Mouse (Mus musculus): ENCODE measurements around the gene Sacs. TPM values are rescaled to one million over a fixed set of nuclear protein-coding genes. Genes with fewer than 3 reads are reported as not detected.

Gene Sacs
- polyA plus RNA-seq, 1 experiment from 2014 or later = 2.4 TPM

DNA sequence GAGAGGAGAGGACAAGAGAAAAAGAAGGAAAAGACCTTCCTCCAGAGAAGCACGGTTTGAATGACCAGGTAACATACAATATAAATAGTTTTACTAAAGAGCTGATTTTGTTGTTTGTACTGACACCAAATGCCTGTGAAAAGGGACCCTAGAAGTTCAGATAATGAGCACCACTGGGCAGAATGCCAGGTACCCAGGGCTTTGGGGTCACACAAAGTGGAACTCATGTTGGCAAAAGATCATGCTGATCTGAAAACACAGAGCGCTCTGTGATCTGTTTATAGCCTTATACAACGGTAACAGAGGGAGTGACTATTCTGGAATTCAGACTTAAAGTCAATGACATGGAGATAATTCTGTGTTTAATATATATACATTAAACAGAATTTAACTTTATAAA, 108.2 kb downstream of the Sacs start:
- no peak for ATAC-seq (ENCODE audit: insufficient read depth, low FRiP score, low read depth)
- H3K36me3 ChIP-seq = no peaks in the 10 kb centered on the region
- no peak overlapping the region for H3K4me2 ChIP-seq
- no peak overlapping the region for H3K27ac ChIP-seq
- H3K9me3 ChIP-seq = no peaks in the 10 kb centered on the region
- H3K9ac ChIP-seq = no peak overlapping the region
- H3K4me3 ChIP-seq (replicated peaks) = no peak overlapping the region
- 75% methylated on average over 3 of the region's 3 CpGs for whole genome bisulfite sequencing
- H3K4me1 ChIP-seq = no peaks in the 10 kb centered on the region
- H3K27me3 ChIP-seq (replicated peaks) = no peaks in the 10 kb centered on the region

DNA sequence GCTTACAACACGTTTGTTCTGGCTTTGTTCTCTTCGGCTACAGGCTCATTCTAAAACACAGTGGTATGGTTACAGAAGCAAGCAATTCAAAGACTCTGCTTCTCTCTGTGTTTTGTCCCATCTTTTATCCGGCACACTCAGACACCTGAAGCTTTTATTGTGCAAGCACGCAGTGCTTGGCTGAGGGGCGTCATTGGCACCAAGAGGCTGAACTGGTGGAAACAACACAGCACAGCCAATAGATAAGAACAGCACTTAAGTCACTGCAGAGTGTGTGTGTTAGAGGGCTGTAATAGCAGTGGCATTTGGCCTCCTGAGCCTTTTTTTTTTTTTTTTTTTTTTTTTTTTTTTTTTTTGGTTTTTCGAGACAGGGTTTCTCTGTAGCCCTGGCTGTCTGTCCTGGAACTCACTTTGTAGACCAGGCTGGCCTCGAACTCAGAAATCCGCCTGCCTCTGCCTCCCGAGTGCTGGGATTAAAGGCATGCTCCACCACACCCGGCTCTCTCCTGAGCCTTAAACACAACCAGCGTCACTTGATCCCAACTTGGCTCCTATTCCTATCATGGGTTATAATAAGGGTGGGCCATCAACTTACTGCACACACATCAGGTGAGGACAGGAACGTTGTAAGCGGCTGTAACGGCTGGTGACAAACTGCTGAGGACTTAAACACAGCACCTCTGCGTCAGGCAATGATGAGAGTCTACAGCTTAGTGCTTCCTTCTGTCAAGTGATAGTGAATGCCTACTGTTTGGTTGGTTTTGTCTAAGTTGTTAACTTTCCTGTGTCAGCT, 114.5 kb downstream of the Sacs start:
- Histone ChIP-seq H3K36me3 (no peaks in the 10 kb centered on the region), H3K27ac (no peak overlapping the region), H3K9me3 (no peaks in the 10 kb centered on the region), H3K4me2 (no peak overlapping the region), H3K27me3 (replicated peaks) (no peaks in the 10 kb centered on the region), H3K9ac (no peak overlapping the region), H3K4me1 (no peaks in the 10 kb centered on the region), H3K4me3 (replicated peaks) (no peak overlapping the region)
- 88% methylated on average over 15 of the region's 15 CpGs for WGBS
- no peak for ATAC-seq (ENCODE audit: insufficient read depth, low FRiP score, low read depth)

DNA sequence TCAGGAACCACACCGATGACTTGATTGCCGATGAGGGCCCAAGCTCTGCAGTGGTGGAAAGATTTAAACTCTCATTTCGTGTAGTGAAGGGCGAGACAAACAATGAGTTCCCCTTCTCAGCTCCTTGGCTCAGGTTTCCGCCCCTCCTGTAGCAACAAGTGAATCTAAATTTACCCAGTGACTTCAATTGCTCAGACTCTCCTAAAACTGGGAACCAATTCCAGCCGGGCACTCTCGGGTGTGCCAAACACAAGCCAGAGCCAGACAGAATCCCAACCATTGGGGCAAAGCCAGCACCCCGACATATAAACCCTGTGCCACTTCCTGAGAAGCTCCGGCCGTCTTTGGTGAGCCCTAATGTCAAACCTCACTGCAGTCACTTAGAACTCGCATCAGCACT, 120.1 kb downstream of the Sacs start, which contains the start of gene Sgcg:
Gene Sgcg (minus strand): TSS at position 139 of the 400 bp plus-strand sequence.
- no peak for ATAC-seq (ENCODE audit: insufficient read depth, low FRiP score, low read depth)
- H3K9me3 ChIP-seq = no peaks in the 10 kb centered on the region
- H3K27me3 ChIP-seq (replicated peaks) = no peaks in the 10 kb centered on the region
- no peak within 1 kb of the TSS for H3K27ac ChIP-seq
- H3K4me3 ChIP-seq (replicated peaks) = no peak within 1 kb of the TSS
- H3K4me2 ChIP-seq = no peak within 1 kb of the TSS
- no peaks in the 10 kb centered on the region for H3K36me3 ChIP-seq
- 51% methylated on average over 11 of the region's 11 CpGs for WGBS
- H3K4me1 ChIP-seq = no peaks in the 10 kb centered on the region
- no peak within 1 kb of the TSS for H3K9ac ChIP-seq

DNA sequence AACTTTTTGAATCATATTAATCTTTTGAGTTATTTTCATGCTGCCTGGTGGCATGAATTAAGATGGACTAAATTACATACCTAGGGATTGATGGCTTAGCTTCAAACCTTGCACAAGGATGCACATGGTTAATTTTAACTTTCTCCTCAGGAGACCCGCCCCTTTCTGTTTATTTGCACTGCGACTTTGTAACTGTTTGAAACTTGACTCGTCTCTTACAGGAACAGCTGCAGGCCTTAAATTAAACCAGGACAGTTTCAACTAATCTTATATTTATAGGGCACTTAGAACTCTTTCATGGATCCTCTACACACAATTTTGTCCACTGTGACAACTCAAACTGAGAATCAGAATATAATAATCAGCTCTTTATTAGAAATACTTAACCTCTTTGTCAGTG, 120.8 kb downstream of the Sacs start:
- ATAC-seq (ENCODE audit: insufficient read depth, low FRiP score, low read depth) = no peak

DNA sequence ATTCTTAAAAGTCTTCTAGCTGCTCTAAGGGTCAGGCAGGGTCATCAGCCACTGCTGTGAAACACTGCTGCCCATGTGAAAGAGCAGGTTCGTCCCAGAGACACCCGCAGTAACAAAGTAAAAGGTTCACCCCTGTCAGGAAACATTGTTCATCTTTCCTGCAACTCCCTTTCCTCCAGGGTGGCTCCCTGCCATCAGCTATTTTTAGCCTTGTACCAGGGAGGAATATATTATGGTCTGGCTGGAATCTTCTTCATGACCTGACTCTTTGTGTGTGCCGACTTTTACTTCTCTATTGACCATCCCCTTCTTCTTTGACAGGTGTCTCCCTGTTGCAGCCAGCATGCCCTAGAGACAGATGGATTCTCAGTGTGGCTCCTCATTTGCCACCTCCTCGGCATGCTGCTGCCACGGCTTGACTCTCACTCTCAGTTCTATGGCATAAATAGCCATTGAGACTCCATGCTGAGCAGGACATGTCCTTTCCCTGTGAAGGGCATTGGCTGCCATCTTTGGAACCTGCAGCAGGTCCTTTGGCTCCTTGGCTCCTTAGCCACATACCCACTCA, 129.7 kb downstream of the Sacs start:
- 60% methylated on average over 5 of the region's 5 CpGs for WGBS
- ATAC-seq (ENCODE audit: insufficient read depth, low FRiP score, low read depth) = no peak

More for the DNA sequence above, 120.8 kb downstream of the Sacs start:
- Histone ChIP-seq H3K4me2 (no peak overlapping the region), H3K4me1 (no peaks in the 10 kb centered on the region), H3K27me3 (replicated peaks) (no peaks in the 10 kb centered on the region), H3K4me3 (replicated peaks) (no peak overlapping the region), H3K36me3 (no peaks in the 10 kb centered on the region), H3K9me3 (no peaks in the 10 kb centered on the region), H3K27ac (no peak overlapping the region), H3K9ac (no peak overlapping the region)
- 21% methylated on average over 3 of the region's 3 CpGs for WGBS

DNA sequence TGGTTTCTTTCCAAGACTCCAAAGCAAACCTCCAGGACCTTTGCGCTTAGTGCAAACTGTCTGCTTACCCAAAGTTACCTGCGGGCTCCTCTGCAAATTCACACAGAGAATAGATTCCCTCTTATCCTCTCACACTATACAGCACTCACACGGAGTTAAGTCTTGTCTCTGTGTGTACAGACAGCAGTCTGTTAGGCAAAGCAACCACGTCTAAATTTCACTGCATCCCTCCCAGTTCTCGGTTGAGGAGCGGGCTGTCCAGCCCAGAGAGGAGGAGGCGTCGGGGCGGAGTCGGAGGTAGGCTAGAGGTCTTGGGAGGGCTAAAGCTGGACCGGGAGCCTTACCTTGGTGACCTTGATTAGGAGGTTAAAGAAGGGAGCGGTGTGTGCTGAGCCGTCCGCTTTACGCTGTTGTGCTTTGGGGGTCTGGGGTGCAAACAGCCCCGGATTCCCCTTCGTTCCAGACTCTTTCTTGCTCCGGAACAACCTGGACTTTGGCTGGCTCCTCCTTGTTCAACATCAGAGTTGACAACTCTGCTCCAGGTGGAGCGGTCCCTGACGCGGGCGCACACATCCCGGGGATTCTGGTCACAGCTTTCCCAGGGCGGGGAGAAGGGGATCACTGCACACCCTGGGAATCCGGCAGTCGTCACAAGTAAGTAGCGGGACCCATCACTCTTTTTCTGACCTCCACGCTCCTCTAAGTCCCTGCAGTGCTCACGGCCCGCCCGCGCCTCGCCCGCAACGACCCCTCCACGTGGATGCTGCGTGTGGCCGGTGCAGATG, 136.3 kb downstream of the Sacs start:
- Histone ChIP-seq H3K9me3 (no peaks in the 10 kb centered on the region), H3K36me3 (no peaks in the 10 kb centered on the region), H3K4me1 (peaks cover 14% of the 10 kb centered on the region; the same call in 1 of the 2 replicates), H3K27ac (no peak overlapping the region), H3K4me3 (replicated peaks) (peak overlapping the region; percentile 19), H3K27me3 (replicated peaks) (peaks cover 17% of the 10 kb centered on the region), H3K9ac (no peak overlapping the region), H3K4me2 (peak overlapping the region; percentile 48)
- WGBS = 5% methylated on average over 38 of the region's 38 CpGs
- ATAC-seq (ENCODE audit: insufficient read depth, low FRiP score, low read depth) = no peak

More for the DNA sequence above, 129.7 kb downstream of the Sacs start:
- no peak overlapping the region for H3K4me2 ChIP-seq
- H3K9ac ChIP-seq = no peak overlapping the region
- H3K9me3 ChIP-seq = no peaks in the 10 kb centered on the region
- no peak overlapping the region for H3K27ac ChIP-seq
- H3K4me3 ChIP-seq (replicated peaks) = no peak overlapping the region
- H3K36me3 ChIP-seq = no peaks in the 10 kb centered on the region
- no peaks in the 10 kb centered on the region for H3K27me3 ChIP-seq (replicated peaks)
- no peaks in the 10 kb centered on the region for H3K4me1 ChIP-seq

DNA sequence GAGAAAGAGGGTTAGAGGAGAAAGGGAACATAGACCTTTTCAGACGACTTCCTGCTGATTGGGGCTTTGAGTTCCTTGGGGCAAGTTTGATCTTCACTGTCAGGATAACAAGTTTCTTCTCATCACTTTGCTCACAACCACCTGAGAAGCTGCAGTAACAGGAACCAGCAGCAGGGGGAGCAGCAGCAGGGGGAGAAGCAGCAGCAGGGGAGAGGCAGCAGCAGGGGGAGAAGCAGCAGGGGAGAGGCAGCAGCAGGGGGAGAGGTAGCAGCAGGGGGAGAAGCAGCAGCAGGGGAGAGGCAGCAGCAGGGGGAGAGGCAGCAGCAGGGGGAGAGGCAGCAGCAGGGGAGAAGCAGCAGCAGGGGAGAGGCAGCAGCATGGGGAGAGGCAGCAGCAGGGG, 139.0 kb downstream of the Sacs start:
- no peaks in the 10 kb centered on the region for H3K9me3 ChIP-seq
- H3K27ac ChIP-seq = no peak overlapping the region
- no peak for ATAC-seq (ENCODE audit: insufficient read depth, low FRiP score, low read depth)
- peaks cover 14% of the 10 kb centered on the region; the same call in 1 of the 2 replicates for H3K4me1 ChIP-seq
- H3K36me3 ChIP-seq = no peaks in the 10 kb centered on the region
- peaks cover 17% of the 10 kb centered on the region for H3K27me3 ChIP-seq (replicated peaks)
- H3K4me2 ChIP-seq = no peak overlapping the region
- H3K9ac ChIP-seq = no peak overlapping the region
- H3K4me3 ChIP-seq (replicated peaks) = no peak overlapping the region
- 43% methylated on average over 1 of the region's 1 CpGs for whole genome bisulfite sequencing

DNA sequence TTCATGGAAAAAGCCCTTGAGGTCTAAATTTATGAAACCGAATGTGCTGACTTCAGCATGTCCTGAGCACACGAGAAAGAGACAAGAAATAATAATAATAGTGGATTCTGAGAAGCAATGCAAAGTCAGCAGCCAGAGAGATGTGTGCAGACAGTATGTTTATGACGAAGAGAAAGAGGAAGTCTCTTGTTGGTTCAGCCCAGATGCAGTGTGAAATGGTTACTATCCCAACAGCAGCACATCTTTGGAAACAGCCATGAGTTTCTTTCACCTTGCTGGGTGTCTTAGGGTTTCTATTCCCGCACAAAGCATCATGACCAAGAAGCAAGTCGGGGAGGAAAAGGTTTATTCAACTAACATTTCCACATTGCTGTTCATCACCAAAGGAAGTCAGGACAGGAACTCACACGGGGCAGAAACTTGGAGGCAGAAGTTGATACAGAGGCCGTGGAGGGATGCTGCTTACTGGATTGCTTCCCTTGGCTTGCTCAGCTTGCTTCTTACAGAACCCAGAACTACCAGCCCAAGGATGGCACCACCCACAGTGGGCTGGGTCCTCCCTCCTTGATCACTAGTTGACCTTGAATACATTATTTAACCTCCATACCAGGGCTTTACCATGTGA, 140.5 kb downstream of the Sacs start:
- ATAC-seq (ENCODE audit: insufficient read depth, low FRiP score, low read depth) = no peak
- Histone ChIP-seq H3K9me3 (no peaks in the 10 kb centered on the region), H3K36me3 (no peaks in the 10 kb centered on the region), H3K4me1 (peaks cover 14% of the 10 kb centered on the region; the same call in 1 of the 2 replicates), H3K9ac (no peak overlapping the region), H3K27me3 (replicated peaks) (peaks cover 17% of the 10 kb centered on the region), H3K4me2 (no peak overlapping the region), H3K4me3 (replicated peaks) (no peak overlapping the region), H3K27ac (no peak overlapping the region)
- WGBS = 73% methylated on average over 7 of the region's 7 CpGs

DNA sequence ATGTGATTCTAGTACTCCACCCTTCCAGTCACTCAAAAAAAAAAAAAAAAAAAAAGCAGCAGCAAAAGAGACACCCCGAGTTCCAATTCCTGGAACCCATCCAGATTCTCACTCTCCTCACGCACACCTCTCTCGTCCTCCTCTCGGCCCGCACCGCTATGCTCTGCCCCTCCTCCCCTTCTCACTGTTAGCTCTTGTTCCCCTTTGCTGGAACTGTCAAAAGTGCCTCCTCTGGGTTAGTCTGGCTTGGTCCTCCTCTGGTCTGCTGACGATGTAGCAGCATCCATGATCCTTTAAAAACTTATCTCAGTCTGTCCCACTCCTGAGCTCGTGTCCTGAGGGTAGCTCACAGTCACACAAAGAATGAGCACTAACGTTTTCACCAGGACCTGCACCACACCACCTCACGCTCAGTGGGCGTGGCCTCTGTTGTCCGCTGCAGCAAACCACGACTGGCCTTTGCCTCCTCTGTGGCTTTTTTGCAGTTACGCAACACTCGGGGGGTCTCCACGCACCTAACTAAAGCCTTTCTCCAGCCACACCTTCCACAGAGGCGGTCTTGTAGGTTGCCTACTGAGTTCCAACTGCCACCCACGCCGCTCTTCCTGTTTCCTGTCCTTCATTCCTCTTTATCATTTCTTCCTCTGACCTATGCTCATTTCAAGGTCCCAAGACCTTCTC, 150.5 kb downstream of the Sacs start:
- Histone ChIP-seq H3K4me1 (no peaks in the 10 kb centered on the region), H3K4me3 (replicated peaks) (no peak overlapping the region), H3K9me3 (no peaks in the 10 kb centered on the region), H3K27ac (no peak overlapping the region), H3K4me2 (0 out of 2 replicates have a peak overlapping the region, but pooled peaks have one; percentile 11), H3K36me3 (no peaks in the 10 kb centered on the region), H3K27me3 (replicated peaks) (no peaks in the 10 kb centered on the region), H3K9ac (no peak overlapping the region)
- 63% methylated on average over 19 of the region's 19 CpGs for WGBS
- ATAC-seq (ENCODE audit: insufficient read depth, low FRiP score, low read depth) = no peak
